Mouse (Mus musculus) thymus, postnatal 25 days (tissue): ENCODE data around the gene Syne3.

Source experiments
- DNase-seq: peaks from one replicate; pipeline ENCODE4 v3.0.0; 2022

Gene Syne3

GRCm38 (mm10) chr12:104880367-104880766, 129.2 kb downstream of the Syne3 start:
- no peak for DNase-seq
